Mouse (Mus musculus): Measurements from ENCODE around the gene Hist1h2bh.

The Hist1h2bh gene

DNA sequence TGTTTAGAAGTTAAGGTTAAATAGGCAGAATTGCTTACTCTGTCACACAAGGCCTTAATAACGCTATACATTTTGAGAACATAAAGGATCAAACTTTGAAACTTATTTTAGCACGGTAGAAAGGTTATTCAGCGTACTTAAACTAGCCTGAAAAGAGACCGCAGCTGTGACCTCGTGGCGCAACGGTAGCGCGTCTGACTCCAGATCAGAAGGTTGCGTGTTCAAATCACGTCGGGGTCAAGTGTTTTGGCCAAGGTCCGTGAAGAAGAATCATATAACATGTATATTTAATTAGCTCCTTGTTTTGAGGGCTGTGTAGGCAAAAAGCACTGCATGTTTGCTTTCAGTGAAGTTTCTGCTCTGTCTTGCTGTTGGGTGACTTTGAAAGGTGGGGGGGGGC lies 36.8 kb downstream of the Hist1h2bh start:
- no peak for DNase-seq (ENCODE audit: low spot score in 2 of 2)

DNA sequence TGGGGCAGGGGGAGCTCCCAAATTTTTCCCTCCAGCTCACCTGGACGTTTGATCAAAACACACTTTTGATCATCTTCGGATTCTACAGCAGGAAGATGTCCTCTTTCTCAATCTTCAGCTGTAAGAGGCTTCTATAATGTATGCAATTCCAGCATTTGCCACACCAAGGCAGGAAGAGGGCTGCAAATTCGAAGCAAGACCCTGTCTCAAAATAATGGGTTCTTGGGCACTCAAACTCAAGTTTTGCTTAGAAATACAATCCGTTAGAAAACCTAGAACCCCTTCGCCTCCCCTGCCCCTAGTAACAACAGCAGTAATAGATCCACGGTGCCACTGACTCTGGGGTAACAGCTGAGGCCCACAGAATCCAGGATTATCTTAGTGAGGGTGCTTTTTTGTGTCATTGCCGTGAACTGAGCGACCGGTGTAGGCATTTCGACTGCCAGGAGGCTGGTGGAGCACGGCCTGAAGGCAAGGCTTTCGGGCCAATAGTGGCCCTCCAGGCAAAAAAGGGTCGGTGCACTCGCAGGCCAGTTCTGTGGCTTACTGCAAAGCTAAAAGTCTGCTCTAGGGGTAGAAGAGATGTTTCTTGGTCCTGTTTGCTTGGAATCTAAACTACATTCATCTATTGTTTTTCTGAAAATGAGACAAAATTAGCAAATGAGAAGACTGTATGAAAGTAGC lies 37.4 kb downstream of the Hist1h2bh start:
- DNase-seq (ENCODE audit: low spot score in 2 of 2) = no peak

DNA sequence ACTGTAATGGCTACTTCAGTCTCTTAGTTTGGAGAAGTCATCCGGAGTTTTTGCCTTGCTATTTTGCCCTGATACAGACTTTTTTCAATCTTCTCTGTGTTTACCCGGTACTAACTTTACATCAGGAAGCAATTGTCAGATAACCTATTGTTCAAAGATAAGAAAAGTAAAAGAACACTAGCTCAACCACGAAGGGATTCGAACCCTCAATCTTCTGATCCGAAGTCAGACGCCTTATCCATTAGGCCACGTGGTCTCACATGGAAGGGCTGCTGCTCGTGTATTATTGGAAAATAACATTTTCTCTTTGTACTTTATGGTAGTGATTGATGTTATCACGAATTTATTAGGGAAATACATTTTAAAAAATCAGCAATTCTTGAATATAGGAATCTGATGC lies 39.4 kb downstream of the Hist1h2bh start:
- peak in 1 of 2 experiments; percentile 77 for DNase-seq (ENCODE audit: low spot score in 2 of 2)

DNA sequence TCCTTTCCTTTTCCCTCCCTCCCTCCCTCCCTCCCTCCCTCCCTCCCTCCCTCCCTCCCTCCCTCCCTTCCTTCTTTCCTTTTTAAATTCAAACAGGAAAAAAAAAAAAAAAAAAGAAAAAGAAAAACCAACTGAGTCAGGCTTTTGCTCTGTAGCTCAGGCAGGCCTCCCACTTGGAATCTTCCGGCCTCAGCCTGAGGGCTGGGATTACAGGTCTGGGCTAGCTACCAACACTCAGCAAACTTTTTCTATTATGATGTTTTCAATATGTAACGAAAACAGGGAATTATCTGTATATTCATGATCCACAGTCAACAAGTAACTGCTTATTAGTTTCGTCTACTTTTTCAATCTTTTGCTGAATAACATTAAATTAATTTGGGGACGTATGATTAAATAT lies 40.3 kb downstream of the Hist1h2bh start:
- DNase-seq (ENCODE audit: low spot score in 2 of 2) = no peak

DNA sequence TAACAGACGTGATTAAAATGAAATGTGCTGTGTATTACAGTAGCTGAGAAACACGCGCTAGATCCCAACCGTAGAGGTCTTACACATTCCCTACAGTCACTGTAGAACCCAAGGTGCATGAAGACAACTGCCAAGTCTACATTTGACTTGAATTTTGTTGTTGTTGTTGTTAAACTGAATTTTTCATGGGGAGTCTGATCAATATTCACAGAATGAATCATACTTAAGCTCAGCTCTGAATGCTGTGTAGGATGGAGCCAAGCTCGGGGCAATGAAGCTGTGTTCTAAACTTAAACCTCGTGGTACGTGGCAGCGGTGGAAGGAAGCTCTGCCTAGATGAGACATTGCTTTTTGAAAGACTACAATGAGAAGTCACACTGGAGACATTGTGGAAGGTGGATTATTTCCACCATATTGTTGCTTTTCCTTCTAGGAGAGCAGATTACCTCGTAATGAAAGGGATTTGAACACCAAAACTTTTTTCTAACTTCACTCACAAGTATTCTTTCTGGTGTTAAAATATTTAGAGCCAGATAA lies 41.1 kb downstream of the Hist1h2bh start:
- DNase-seq (ENCODE audit: low spot score in 2 of 2) = no peak

DNA sequence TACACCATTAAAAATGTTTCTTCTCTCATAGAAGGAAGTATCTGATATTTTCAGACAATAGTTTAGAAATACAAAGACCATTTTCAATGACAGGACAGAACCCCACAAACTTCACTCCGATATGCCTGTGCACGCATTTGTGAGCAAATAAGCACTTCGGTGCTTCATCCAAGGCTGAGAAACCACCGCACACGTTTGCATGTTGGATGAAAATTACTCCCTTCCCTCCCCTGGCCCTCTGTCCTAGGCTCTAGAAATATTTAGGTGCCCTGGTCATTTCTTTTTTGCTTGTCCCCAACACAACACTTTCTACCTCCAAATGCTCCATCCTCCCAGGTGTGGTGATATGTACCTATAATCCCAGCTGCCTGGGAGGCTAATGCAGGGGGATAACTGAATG lies 41.7 kb downstream of the Hist1h2bh start:
- DNase-seq (ENCODE audit: low spot score in 2 of 2) = no peak

DNA sequence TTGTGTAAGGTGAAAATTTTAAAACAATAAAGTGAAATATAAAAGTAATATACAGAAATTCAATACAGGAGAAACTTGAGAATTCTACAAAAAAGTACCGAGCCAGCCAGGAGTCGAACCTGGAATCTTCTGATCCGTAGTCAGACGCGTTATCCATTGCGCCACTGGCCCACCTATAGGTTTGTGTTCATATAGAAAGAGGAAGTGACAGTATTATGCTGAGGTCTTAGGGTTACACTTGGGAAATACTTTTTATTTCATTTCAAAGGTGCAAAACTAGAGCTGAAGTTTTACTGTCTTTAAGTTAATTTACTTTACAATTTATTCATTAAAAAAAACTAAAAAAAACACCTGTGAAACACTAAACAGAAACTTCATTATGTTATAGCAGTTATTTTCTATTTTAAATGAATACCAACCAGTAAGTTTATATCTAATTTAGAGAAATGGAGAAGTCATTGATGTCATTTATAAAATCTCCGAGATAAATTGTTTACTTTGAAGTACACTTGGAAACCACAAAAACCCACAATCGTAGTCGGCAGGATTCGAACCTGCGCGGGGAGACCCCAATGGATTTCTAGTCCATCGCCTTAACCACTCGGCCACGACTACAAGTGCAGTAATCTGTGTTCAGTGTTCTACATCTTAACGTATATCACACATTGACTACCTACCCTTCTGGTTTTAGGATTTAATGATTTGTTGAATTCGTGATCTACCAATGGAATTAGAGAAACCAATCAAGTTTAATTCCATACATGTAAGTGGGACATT lies 42.6 kb downstream of the Hist1h2bh start:
- DNase-seq (ENCODE audit: low spot score in 2 of 2) = peak in 1 of 2 experiments; percentile 86

DNA sequence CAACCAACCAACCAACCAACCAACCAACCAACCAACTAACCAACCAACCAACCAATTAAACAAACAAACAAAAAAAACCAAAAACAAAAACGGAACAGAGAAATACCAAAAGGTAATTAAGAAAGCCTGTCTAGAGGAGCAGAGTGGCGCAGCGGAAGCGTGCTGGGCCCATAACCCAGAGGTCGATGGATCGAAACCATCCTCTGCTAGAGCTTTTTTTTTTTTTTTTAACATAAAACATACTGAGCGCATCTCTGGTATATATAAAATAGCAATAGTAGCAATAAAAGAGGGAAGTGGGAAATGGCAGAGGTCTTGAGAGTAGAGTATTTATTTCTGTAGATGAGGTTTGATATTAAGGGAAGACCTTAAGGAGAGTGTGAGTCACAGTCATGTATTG lies 43.2 kb downstream of the Hist1h2bh start:
- DNase-seq (ENCODE audit: low spot score in 2 of 2) = no peak

DNA sequence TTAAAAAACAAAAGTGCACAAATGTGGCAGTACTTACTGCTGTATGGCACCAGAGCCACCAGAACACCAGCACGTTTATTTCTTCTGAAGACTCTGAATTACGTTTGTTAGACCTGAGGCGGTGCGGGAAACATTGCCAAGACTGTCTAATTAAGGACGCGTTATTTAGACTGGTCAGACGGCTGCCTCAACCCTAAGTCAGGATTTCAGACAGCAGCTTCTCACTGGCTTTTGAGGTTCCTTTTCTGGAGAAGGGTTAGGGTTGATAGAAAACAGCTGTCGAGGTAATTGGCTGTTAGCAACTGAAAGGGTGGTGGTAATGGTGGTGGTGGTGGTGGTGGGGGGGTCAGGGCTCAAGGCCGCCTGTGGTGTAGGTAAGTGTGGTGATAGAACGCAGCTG lies 44.5 kb downstream of the Hist1h2bh start:
- DNase-seq (ENCODE audit: low spot score in 2 of 2) = no peak

DNA sequence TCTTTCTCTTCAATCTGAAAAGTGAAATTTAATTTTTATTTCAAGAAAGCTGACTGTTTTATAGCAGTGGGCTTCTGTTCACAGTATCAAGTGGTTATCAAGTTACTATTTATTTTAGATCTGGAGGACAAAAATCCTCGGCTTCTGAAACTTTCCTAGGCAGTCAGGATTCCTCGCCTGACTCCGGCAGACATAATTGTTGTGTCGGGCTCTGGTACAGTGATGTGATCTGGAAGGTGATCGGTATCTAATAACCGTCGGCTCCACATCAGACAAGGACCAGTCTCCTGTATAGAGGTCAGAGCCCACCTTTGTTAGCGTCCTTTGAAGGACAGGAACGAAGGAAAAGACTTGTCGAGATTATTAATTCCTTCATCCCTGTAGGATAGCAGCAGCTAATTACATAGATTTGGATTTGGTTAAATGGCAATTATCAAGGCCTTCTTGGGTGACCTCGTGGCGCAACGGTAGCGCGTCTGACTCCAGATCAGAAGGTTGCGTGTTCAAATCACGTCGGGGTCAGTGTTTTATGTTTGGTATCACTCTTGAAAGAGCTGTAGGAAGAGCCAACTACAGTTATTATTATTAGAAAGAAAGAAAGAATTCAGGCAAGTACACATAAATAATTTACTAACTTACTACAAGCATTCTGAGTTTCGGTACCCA lies 45.4 kb downstream of the Hist1h2bh start:
- peak in 1 of 2 experiments; percentile 43 for DNase-seq (ENCODE audit: low spot score in 2 of 2)

DNA sequence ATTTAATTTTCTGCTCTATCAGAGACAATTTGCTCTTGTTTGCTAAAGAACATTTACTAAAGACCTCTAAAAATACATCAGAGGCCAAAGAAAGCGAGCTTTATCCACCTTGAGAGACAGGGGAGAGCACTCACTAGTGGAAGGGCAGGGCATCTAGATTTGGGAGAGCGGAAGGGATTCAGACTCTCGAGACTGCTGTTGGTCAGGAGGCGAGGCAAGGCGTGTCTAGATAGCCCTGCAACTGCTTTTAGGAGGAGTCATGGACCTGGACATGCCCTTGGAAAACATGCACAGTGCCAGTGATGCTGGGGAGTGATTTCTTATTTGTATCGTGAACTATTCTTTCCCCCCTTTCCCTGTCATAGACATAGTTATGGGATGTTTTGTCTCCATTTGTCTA lies 47.7 kb downstream of the Hist1h2bh start:
- no peak for DNase-seq (ENCODE audit: low spot score in 2 of 2)

DNA sequence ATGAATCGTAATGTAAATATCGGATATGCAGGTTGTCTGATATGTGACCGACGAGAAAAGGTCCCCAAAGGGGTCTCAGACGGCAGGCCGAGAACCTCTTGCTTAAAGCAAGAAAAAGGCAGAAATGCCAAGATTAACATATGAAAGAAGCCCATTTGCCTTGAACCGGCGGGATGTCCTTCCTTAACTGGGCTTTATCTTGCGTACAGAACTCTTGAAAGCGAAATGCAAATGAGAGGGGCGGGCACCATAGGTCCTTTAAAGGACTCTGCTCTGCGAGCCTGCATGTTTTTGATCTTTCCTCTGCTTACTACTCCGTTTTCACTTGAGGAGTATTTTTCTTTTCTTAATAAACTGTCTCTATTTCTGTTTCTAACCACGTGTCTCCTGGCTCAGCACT lies 51.2 kb downstream of the Hist1h2bh start:
- DNase-seq (ENCODE audit: low spot score in 2 of 2) = no peak

All from left cerebral cortex, adult 9 months (tissue).